Mouse (Mus musculus) lung, embryonic 15.5 days (tissue): ENCODE results near the gene Arhgdib. TPM values are rescaled to one million over a fixed set of nuclear protein-coding genes. Genes with fewer than 3 reads are reported as not detected.
"Not testable (repeated sequence)": the region's sequence is repeated elsewhere in the genome, so short reads cannot be mapped to it uniquely, and the experiment has no call there.

Experiments used
- ATAC-seq: fragments of 200-750 bp; cut with Nextera tagmentation; 2 replicates; pipeline ENCODE4 v1.8.0; 2017; ENCODE audit warnings: moderate number of reproducible peaks, borderline replicate concordance; ENCODE audit not compliant: low FRiP score, low TSS enrichment; ENCODE audit errors: extremely low read depth
- H3K27ac ChIP-seq: fragments of 300-500 bp; sonication (generic); 2 replicates; pipeline ENCODE4 v1.5.1; 2015; ENCODE audit warnings: moderate library complexity, mild to moderate bottlenecking, inconsistent platforms
- H3K27me3 ChIP-seq: fragments of 300-500 bp; sonication (generic); 2 replicates; pipeline ENCODE4 v1.6.1; 2015; ENCODE audit warnings: inconsistent platforms
- H3K36me3 ChIP-seq: fragments of 300-500 bp; sonication (generic); 2 replicates; pipeline ENCODE4 v1.6.1; 2015; ENCODE audit warnings: inconsistent platforms
- H3K4me1 ChIP-seq: fragments of 300-500 bp; sonication (generic); 2 replicates; pipeline ENCODE4 v1.6.1; 2015; ENCODE audit warnings: inconsistent platforms
- H3K4me2 ChIP-seq: fragments of 300-500 bp; sonication (generic); 2 replicates; pipeline ENCODE4 v1.6.1; 2015; ENCODE audit warnings: inconsistent platforms, mild to moderate bottlenecking, moderate library complexity
- H3K4me3 ChIP-seq: fragments of 300-500 bp; sonication (generic); 2 replicates; pipeline ENCODE4 v1.5.1; 2015; ENCODE audit warnings: mild to moderate bottlenecking, inconsistent platforms
- H3K9ac ChIP-seq: fragments of 300-500 bp; sonication (generic); 2 replicates; pipeline ENCODE4 v1.6.1; 2015; ENCODE audit warnings: inconsistent platforms
- H3K9me3 ChIP-seq: fragments of 300-500 bp; sonication (generic); 2 replicates; pipeline ENCODE4 v1.6.1; 2016; ENCODE audit warnings: inconsistent platforms
- WGBS: fragments of 180-500 bp; shearing (Covaris S2); methylation state at CpG from one replicate; pipeline ENCODE4 v1.1.7; 2015; 5-methylcytosine and 5-hydroxymethylcytosine counted together
- polyA plus RNA-seq: library from polyadenylated mRNA; unstranded; fragments of >200 nt; fragmentation: Nextera tagmentation; extraction: Ambion mirVana; gene quantifications from 2 replicates; pipeline ENCODE4 v1.2.1, GENCODE M21; 2015

The Arhgdib gene
- polyA plus RNA-seq, 1 experiment from 2014 or later: 82.9 TPM

- no peak for ATAC-seq
- Histone ChIP-seq H3K36me3 (no peaks in the 10 kb centered on the region), H3K9me3 (no peaks in the 10 kb centered on the region), H3K4me3 (no peak overlapping the region), H3K27ac (peak overlapping the region; percentile 94), H3K4me2 (no peak overlapping the region), H3K4me1 (peaks cover 51% of the 10 kb centered on the region), H3K27me3 (no peaks in the 10 kb centered on the region), H3K9ac (no peak overlapping the region)
- WGBS: 27% methylated on average over 2 of the region's 2 CpGs
Measured at GRCm38 (mm10) chr6:136898954-136899353, 42.7 kb downstream of the Arhgdib start.

DNA sequence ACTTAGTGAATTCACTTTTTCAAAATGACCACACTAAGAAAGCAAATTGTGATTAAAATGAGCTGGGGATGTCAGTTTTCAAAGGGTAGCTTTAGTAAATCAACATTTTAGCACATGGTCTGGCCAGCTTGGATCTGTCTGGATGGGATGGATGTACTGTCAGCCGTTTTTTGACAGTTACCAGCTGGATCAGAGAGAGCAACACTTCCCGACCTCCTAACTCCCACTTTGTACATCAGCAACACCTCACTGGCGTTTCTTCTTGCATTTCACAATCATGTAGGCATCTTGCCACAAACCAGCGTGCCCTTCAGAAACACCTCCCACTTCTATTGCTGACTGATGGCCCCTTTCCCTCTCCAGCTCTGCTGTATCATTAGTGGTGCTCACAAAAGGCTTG, 43.5 kb downstream of the Arhgdib start:
- Histone ChIP-seq H3K4me3 (no peak overlapping the region), H3K4me1 (peaks cover 49% of the 10 kb centered on the region), H3K36me3 (no peaks in the 10 kb centered on the region), H3K27ac (peak overlapping the region; percentile 94), H3K27me3 (no peaks in the 10 kb centered on the region), H3K9me3 (no peaks in the 10 kb centered on the region), H3K9ac (no peak overlapping the region), H3K4me2 (no peak overlapping the region)
- 33% methylated on average over 4 of the region's 4 CpGs for WGBS
- peak; percentile 95 for ATAC-seq

DNA sequence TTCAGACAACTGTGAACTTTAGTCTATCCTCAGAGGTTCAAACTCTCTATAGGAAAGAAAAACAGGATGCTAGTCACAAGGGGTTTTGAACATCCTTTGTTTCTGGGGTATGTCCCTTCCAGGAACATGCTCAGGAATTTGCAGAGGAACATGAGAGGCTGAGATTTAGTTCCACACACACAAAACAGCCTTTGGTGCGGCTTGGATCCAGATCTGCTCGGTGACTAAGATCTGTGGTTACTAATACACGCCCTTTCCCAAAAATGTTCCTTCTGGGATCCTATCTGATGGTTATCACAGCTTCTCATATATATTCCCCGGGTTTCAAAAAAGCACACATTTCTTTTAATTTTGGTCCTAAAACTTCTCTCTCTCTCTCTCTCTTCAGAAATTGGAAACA, 43.9 kb downstream of the Arhgdib start:
- H3K27ac ChIP-seq: peak overlapping the region; percentile 94

GRCm38 (mm10) chr6:136894532-136895339, 47.0 kb downstream of the Arhgdib start:
- no peaks in the 10 kb centered on the region for H3K9me3 ChIP-seq
- no peaks in the 10 kb centered on the region for H3K36me3 ChIP-seq
- H3K9ac ChIP-seq: no peak overlapping the region
- peaks cover 45% of the 10 kb centered on the region for H3K4me1 ChIP-seq
- H3K4me3 ChIP-seq: no peak overlapping the region
- H3K27ac ChIP-seq: peak overlapping the region; percentile 90
- H3K4me2 ChIP-seq: no peak overlapping the region
- H3K27me3 ChIP-seq: no peaks in the 10 kb centered on the region
- 25% methylated on average over 15 of the region's 15 CpGs for WGBS
- no peak for ATAC-seq

More for the DNA sequence above, 43.9 kb downstream of the Arhgdib start:
- ATAC-seq: peak; percentile 29; the same call in 1 of the 2 replicates
- Histone ChIP-seq H3K9ac (no peak overlapping the region), H3K36me3 (no peaks in the 10 kb centered on the region), H3K4me2 (no peak overlapping the region; the same call in 1 of the 2 replicates), H3K27me3 (no peaks in the 10 kb centered on the region), H3K4me3 (no peak overlapping the region), H3K4me1 (peaks cover 49% of the 10 kb centered on the region), H3K9me3 (no peaks in the 10 kb centered on the region)
- 35% methylated on average over 4 of the region's 4 CpGs for WGBS

- no peak overlapping the region for H3K4me2 ChIP-seq
- no peak overlapping the region for H3K9ac ChIP-seq
- WGBS: 85% methylated on average over 2 of the region's 2 CpGs
Measured at GRCm38 (mm10) chr6:136892002-136892401, 49.7 kb downstream of the Arhgdib start.

DNA sequence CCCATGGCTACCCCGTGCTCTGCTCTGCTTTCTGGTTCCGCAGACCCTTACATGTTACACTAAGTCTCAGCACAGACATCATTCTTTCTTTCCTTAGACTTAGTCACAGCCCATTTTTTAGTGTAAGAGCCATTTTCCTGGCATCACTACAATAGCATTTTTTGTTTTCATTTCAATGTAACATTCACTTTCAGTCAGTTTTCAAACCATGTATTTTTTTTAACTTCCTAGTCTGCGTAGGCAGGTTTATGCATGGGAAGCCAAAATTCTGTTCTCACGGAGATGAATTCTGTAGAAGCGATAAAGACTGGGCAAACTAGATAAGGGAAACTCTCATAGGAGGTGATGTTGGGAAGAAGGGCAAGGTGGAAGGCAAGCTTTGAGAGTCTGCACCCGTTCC, 52.1 kb downstream of the Arhgdib start:
- H3K4me3 ChIP-seq: no peak overlapping the region
- H3K36me3 ChIP-seq: no peaks in the 10 kb centered on the region
- H3K27me3 ChIP-seq: no peaks in the 10 kb centered on the region
- no peak overlapping the region for H3K4me2 ChIP-seq
- H3K4me1 ChIP-seq: peaks cover 21% of the 10 kb centered on the region
- ATAC-seq: no peak
- H3K9me3 ChIP-seq: no peaks in the 10 kb centered on the region
- H3K27ac ChIP-seq: peak overlapping the region; percentile 73
- no peak overlapping the region for H3K9ac ChIP-seq
- 65% methylated on average over 6 of the region's 6 CpGs for WGBS

More at GRCm38 (mm10) chr6:136892002-136892401, 49.7 kb downstream of the Arhgdib start:
- no peaks in the 10 kb centered on the region for H3K9me3 ChIP-seq
- ATAC-seq: no peak
- no peak overlapping the region for H3K4me3 ChIP-seq
- no peak overlapping the region for H3K27ac ChIP-seq
- H3K36me3 ChIP-seq: no peaks in the 10 kb centered on the region
- no peaks in the 10 kb centered on the region for H3K27me3 ChIP-seq
- peaks cover 42% of the 10 kb centered on the region for H3K4me1 ChIP-seq

- ATAC-seq: no peak
- Histone ChIP-seq H3K4me1 (peaks cover 17% of the 10 kb centered on the region), H3K36me3 (no peaks in the 10 kb centered on the region), H3K4me3 (no peak overlapping the region), H3K9me3 (no peaks in the 10 kb centered on the region), H3K27ac (peak overlapping the region; percentile 73), H3K4me2 (no peak overlapping the region), H3K9ac (no peak overlapping the region), H3K27me3 (no peaks in the 10 kb centered on the region)
- WGBS: 86% methylated on average over 6 of the region's 6 CpGs
Measured at GRCm38 (mm10) chr6:136889067-136889466, 52.6 kb downstream of the Arhgdib start.

GRCm38 (mm10) chr6:136887854-136888253, 53.8 kb downstream of the Arhgdib start:
- no peak overlapping the region for H3K4me2 ChIP-seq
- no peaks in the 10 kb centered on the region for H3K27me3 ChIP-seq
- no peaks in the 10 kb centered on the region for H3K9me3 ChIP-seq
- no peak overlapping the region for H3K9ac ChIP-seq
- peak; percentile 91 for ATAC-seq
- H3K27ac ChIP-seq: peak overlapping the region; percentile 79
- no peak overlapping the region for H3K4me3 ChIP-seq
- 38% methylated on average over 9 of the region's 9 CpGs for WGBS
- no peaks in the 10 kb centered on the region for H3K36me3 ChIP-seq
- peaks cover 22% of the 10 kb centered on the region for H3K4me1 ChIP-seq

DNA sequence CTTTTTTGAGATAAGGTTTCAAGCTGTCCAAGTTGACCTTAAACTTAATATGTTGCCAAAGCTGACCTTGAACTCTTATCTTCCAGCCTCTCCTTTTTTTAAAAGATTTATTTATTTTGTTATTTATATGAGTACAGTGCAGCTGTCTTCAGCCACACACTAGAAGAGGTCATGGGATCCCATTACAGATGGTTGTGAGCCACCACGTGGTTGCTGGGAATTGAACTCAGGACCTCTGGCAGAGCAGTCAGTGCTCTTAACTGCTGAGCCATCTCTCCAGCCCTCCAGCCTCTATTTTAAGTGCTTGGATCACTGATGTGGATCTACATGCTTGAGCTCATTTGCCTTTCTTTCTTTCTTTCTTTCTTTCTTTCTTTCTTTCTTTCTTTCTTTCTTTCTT, 56.9 kb downstream of the Arhgdib start:
- not testable (repeated sequence) for ATAC-seq, H3K4me3 ChIP-seq, H3K27me3 ChIP-seq, H3K36me3 ChIP-seq, H3K9ac ChIP-seq, H3K4me2 ChIP-seq, H3K9me3 ChIP-seq, H3K27ac ChIP-seq
- H3K4me1 ChIP-seq: peaks cover 35% of the 10 kb centered on the region
- 24% methylated on average over 1 of the region's 1 CpGs for WGBS

DNA sequence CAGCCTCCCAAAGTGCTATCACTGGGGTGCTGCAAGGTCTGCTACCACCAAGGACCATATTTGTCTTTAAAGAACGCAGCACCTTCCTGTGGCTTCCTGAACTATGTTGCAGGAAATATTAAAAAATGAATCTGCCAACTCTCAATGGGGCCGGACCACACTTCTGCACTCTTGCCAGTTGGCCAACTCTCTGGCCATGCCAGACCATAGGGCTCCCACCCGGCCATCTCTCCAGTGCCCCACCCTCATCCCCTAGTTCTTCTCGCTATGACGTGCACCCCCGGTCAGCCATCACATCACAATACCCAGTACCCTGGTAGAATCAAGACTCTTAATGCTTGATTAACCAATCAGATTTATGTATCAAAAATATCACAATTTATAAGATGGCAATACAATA, 57.7 kb downstream of the Arhgdib start:
- no peaks in the 10 kb centered on the region for H3K9me3 ChIP-seq
- no peak for ATAC-seq
- no peak overlapping the region for H3K27ac ChIP-seq

DNA sequence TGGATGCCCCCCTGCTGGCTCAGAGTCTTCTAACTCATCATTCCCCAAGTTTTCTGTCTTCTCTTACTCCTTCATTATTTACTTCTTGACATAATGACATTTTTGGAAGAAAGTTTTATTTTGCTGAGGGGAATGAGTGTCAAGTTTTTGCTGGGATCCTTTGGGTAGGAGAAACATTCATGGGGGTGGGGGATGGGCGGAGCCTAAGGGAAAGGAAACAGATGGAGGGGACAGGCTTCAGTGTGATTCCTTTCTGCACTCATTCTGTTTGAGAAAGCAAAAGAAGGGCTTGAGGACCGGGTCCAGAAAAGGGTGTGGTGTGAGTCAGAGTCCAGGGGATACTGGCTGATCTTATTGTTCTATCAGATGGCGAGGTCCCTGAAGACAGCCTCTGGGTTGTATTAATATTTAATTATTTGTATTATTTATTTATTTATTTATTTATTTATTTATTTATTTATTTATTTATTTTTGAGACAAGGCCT, 58.2 kb downstream of the Arhgdib start:
- H3K27me3 ChIP-seq: no peaks in the 10 kb centered on the region
- 64% methylated on average over 3 of the region's 3 CpGs for WGBS
- no peaks in the 10 kb centered on the region for H3K36me3 ChIP-seq
- H3K4me3 ChIP-seq: no peak overlapping the region
- no peaks in the 10 kb centered on the region for H3K9me3 ChIP-seq
- peaks cover 26% of the 10 kb centered on the region for H3K4me1 ChIP-seq
- no peak overlapping the region for H3K4me2 ChIP-seq
- no peak overlapping the region for H3K9ac ChIP-seq
- no peak for ATAC-seq
- H3K27ac ChIP-seq: no peak overlapping the region

More for the DNA sequence above, 57.7 kb downstream of the Arhgdib start:
- H3K9ac ChIP-seq: no peak overlapping the region
- no peaks in the 10 kb centered on the region for H3K36me3 ChIP-seq
- no peak overlapping the region for H3K4me2 ChIP-seq
- H3K27me3 ChIP-seq: no peaks in the 10 kb centered on the region
- H3K4me1 ChIP-seq: peaks cover 28% of the 10 kb centered on the region
- H3K4me3 ChIP-seq: no peak overlapping the region
- WGBS: 93% methylated on average over 6 of the region's 6 CpGs

- Histone ChIP-seq H3K27ac (0 out of 2 replicates have a peak overlapping the region, but pooled peaks have one; percentile 1), H3K9ac (no peak overlapping the region), H3K4me3 (no peak overlapping the region), H3K9me3 (no peaks in the 10 kb centered on the region), H3K36me3 (no peaks in the 10 kb centered on the region), H3K4me1 (peaks cover 20% of the 10 kb centered on the region), H3K27me3 (no peaks in the 10 kb centered on the region), H3K4me2 (no peak overlapping the region)
- 28% methylated on average over 8 of the region's 8 CpGs for WGBS
- no peak for ATAC-seq
Measured at GRCm38 (mm10) chr6:136881678-136882077, 60.0 kb downstream of the Arhgdib start.
